Comparison of ENCODE assay signal across 8 mouse cellular contexts in genomic region chr7:133088830-133089261, GRCm38 (mm10). TPM values are rescaled to one million over a fixed set of nuclear protein-coding genes. Genes with fewer than 3 reads are reported as not detected.
DNase-seq lines count a peak whose midpoint lies in the region; ATAC-seq lines count a peak whose summit lies in the region.

No protein-coding gene starts in this region.

- H3K27me3 ChIP-seq in embryonic facial prominence, embryonic 14.5 days (replicated peaks; ENCODE audit: control insufficient read depth, insufficient read depth, low read length), result no peaks in the 10 kb centered on the region
- no peaks in the 10 kb centered on the region for H3K27me3 ChIP-seq in heart, embryonic 12.5 days (replicated peaks)

- H3K4me2 ChIP-seq in embryonic facial prominence, embryonic 14.5 days (ENCODE audit: low read depth, low read length), result peak overlapping the region; percentile 25
- peak overlapping the region; percentile 59 for H3K4me2 ChIP-seq in heart, embryonic 12.5 days

- 0 out of 2 replicates have a peak, but pooled peaks have one; percentile 48 for ATAC-seq in embryonic facial prominence, embryonic 14.5 days (ENCODE audit: low read depth)
- peak; percentile 43; the same call in 1 of the 2 replicates for ATAC-seq in heart, embryonic 12.5 days (ENCODE audit: insufficient number of reproducible peaks, low FRiP score)

- no peak overlapping the region for H3K4me3 ChIP-seq in embryonic facial prominence, embryonic 14.5 days (ENCODE audit: low read depth, low read length)
- peak overlapping the region; percentile 13 for H3K4me3 ChIP-seq in heart, embryonic 12.5 days

- H3K9ac ChIP-seq in embryonic facial prominence, embryonic 14.5 days (ENCODE audit: low read depth, low read length), result peak overlapping the region; percentile 40
- peak overlapping the region; percentile 60 for H3K9ac ChIP-seq in heart, embryonic 12.5 days

- H3K9me3 ChIP-seq in embryonic facial prominence, embryonic 14.5 days (ENCODE audit: control insufficient read depth, low read length), result no peaks in the 10 kb centered on the region
- H3K9me3 ChIP-seq in heart, embryonic 12.5 days (replicated peaks), result no peaks in the 10 kb centered on the region

- peak; percentile 66 for DNase-seq in layer of hippocampus, adult 11-12 months (ENCODE audit: low spot score)
- no peak for DNase-seq in layer of hippocampus, adult 9-10 months (ENCODE audit: low spot score)
- DNase-seq in embryonic facial prominence, embryonic 14.5 days (ENCODE audit: low spot score), result peak; percentile 83
- DNase-seq in kidney, postnatal 14 days, result peak; percentile 85
- peak; percentile 79 to 84 for DNase-seq in lung, adult 18-20 months
- peak; percentile 83 to 84 for DNase-seq in right cerebral cortex, postnatal 10 days (ENCODE audit: low spot score in 2 of 2)
- no peak for DNase-seq in embryo, embryonic 10 days (ENCODE audit: low spot score)

- H3K4me1 ChIP-seq in embryonic facial prominence, embryonic 14.5 days (ENCODE audit: control insufficient read depth, insufficient read depth, low read length), result peaks cover 27% of the 10 kb centered on the region
- H3K4me1 ChIP-seq in heart, embryonic 12.5 days (replicated peaks), result peaks cover 63% of the 10 kb centered on the region

- 25% methylated on average over 11 of the region's 11 CpGs for WGBS in embryonic facial prominence, embryonic 14.5 days
- 25% methylated on average over 11 of the region's 11 CpGs for WGBS in heart, embryonic 12.5 days

- H3K27ac ChIP-seq in embryonic facial prominence, embryonic 14.5 days (replicated peaks; ENCODE audit: low read depth, low read length), result peak overlapping the region; percentile 68
- peak overlapping the region; percentile 88 for H3K27ac ChIP-seq in heart, embryonic 12.5 days (ENCODE audit: poor library complexity, severe bottlenecking)

- 0 out of 2 replicates have a peak, but pooled peaks cover 3% of the 10 kb centered on the region for H3K36me3 ChIP-seq in embryonic facial prominence, embryonic 14.5 days (ENCODE audit: control insufficient read depth, insufficient read depth, low read length)
- peaks cover 6% of the 10 kb centered on the region for H3K36me3 ChIP-seq in heart, embryonic 12.5 days

RNA-seq across cellular contexts. Expression of gene Fgfr2, which starts 34.3 kb away (rescaled TPM):
- polyA plus RNA-seq in embryonic facial prominence, embryonic 14.5 days (2014; fragmentation: Nextera tagmentation; extraction: Ambion mirVana), result 106 and 119 TPM in 2 replicates
- 33.6 and 34.1 TPM in 2 replicates for polyA plus RNA-seq in heart, embryonic 12.5 days (2016; fragmentation: Nextera tagmentation; extraction: Ambion mirVana)

RNA-seq across cellular contexts. Expression of gene Ctbp2, which starts 35.3 kb away (rescaled TPM):
- 63.0 and 69.5 TPM in 2 replicates for polyA plus RNA-seq in embryonic facial prominence, embryonic 14.5 days (2014; fragmentation: Nextera tagmentation; extraction: Ambion mirVana)
- polyA plus RNA-seq in heart, embryonic 12.5 days (2016; fragmentation: Nextera tagmentation; extraction: Ambion mirVana), result 60.6 and 66.2 TPM in 2 replicates

Comparison
In these comparisons a context has a peak if more than half of its experiments do, and no peak if none do; other contexts are left out.
1. DNase-seq: peak in layer of hippocampus, adult 11-12 months (single experiment), embryonic facial prominence, embryonic 14.5 days (single experiment), kidney, postnatal 14 days (single experiment), lung, adult 18-20 months (2 of 2) and right cerebral cortex, postnatal 10 days (2 of 2); none in layer of hippocampus, adult 9-10 months (single experiment) and embryo, embryonic 10 days (single experiment).